Mouse (Mus musculus): ENCODE data around the gene Entpd3.

DNA sequence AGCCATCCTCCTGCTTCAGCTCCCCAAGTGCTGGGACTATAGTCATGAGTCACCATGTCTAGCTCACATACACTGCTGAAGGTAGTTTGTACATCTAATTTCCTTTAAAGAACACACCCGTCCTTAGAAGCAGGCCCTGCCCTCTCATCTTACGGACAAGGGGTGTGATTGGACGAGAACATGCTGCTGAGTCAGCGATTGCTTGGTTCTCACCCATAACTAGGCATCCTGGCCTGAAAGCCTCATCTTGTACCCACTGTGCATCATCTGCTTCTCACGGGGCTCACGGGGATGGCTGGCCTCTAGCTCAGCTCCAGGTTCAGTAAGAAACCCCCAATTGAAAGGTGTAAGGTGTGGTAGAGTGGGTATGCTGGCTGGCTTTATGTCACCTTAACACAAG lies 74.4 kb downstream of the Entpd3 start:
- TF ChIP-seq EP300 (IDR thresholded peaks at IDR 0.05; ENCODE audit: insufficient read depth, low read depth, low read length) (no peak), CTCF (IDR thresholded peaks at IDR 0.05; ENCODE audit: low read depth, low read length) (no peak), POLR2A (IDR thresholded peaks at IDR 0.05; ENCODE audit: insufficient read depth, low read length) (no peak)
